Mouse (Mus musculus): ENCODE results near the gene Tlr8. TPM values are rescaled to one million over a fixed set of nuclear protein-coding genes. Genes with fewer than 3 reads are reported as not detected.

Gene Tlr8
- polyA plus RNA-seq, 1 experiment: 229 TPM

- Histone ChIP-seq H3K4me1 (ENCODE audit: control insufficient read depth, insufficient read depth, low read length) (peaks cover 47% of the 10 kb centered on the region), H3K4me3 (ENCODE audit: insufficient read depth, low read length) (no peak overlapping the region), H3K27ac (ENCODE audit: insufficient read depth, low read depth, low read length) (peak overlapping the region; percentile 87)
- TF ChIP-seq CTCF (IDR thresholded peaks at IDR 0.05; ENCODE audit: low read depth, low read length) (no peak; the same call in 1 of the 2 replicates), POLR2A (IDR thresholded peaks at IDR 0.05; ENCODE audit: borderline replicate concordance, low read depth, low read length) (no peak)
Measured at GRCm38 (mm10) chrX:167229206-167229605, 34.9 kb downstream of the Tlr8 start.

- no peak for TF ChIP-seq POLR2A (IDR thresholded peaks at IDR 0.05; ENCODE audit: borderline replicate concordance, low read depth, low read length)
- TF ChIP-seq CTCF (IDR thresholded peaks at IDR 0.05; ENCODE audit: low read depth, low read length): no peak
- no peak overlapping the region for H3K4me3 ChIP-seq (ENCODE audit: insufficient read depth, low read length)
- peak overlapping the region; percentile 94 for H3K27ac ChIP-seq (ENCODE audit: insufficient read depth, low read depth, low read length)
- H3K4me1 ChIP-seq (ENCODE audit: control insufficient read depth, insufficient read depth, low read length): peaks cover 47% of the 10 kb centered on the region
Measured at GRCm38 (mm10) chrX:167227756-167228155, 36.4 kb downstream of the Tlr8 start.

- TF ChIP-seq CTCF (IDR thresholded peaks at IDR 0.05; ENCODE audit: low read depth, low read length): no peak
- TF ChIP-seq POLR2A (IDR thresholded peaks at IDR 0.05; ENCODE audit: borderline replicate concordance, low read depth, low read length): no peak
- peak overlapping the region; percentile 24; the same call in 1 of the 2 replicates for H3K4me3 ChIP-seq (ENCODE audit: insufficient read depth, low read length)
- H3K4me1 ChIP-seq (ENCODE audit: control insufficient read depth, insufficient read depth, low read length): peaks cover 46% of the 10 kb centered on the region
- peak overlapping the region; percentile 94 for H3K27ac ChIP-seq (ENCODE audit: insufficient read depth, low read depth, low read length)
Measured at GRCm38 (mm10) chrX:167227138-167227537, 37.0 kb downstream of the Tlr8 start.

GRCm38 (mm10) chrX:167226570-167226969 is 37.6 kb downstream of the Tlr8 start:
- no peak for TF ChIP-seq POLR2A (IDR thresholded peaks at IDR 0.05; ENCODE audit: borderline replicate concordance, low read depth, low read length)
- TF ChIP-seq CTCF (IDR thresholded peaks at IDR 0.05; ENCODE audit: low read depth, low read length): no peak
- Histone ChIP-seq H3K4me3 (ENCODE audit: insufficient read depth, low read length) (peak overlapping the region; percentile 24; the same call in 1 of the 2 replicates), H3K4me1 (ENCODE audit: control insufficient read depth, insufficient read depth, low read length) (peaks cover 40% of the 10 kb centered on the region)

GRCm38 (mm10) chrX:167212707-167213106 is 51.4 kb downstream of the Tlr8 start:
- H3K4me1 ChIP-seq (ENCODE audit: control insufficient read depth, insufficient read depth, low read length): peaks cover 15% of the 10 kb centered on the region
- TF ChIP-seq CTCF (IDR thresholded peaks at IDR 0.05; ENCODE audit: low read depth, low read length) (no peak), POLR2A (IDR thresholded peaks at IDR 0.05; ENCODE audit: borderline replicate concordance, low read depth, low read length) (no peak)
- no peak overlapping the region for H3K4me3 ChIP-seq (ENCODE audit: insufficient read depth, low read length)
- H3K27ac ChIP-seq (ENCODE audit: insufficient read depth, low read depth, low read length): no peak overlapping the region

More at GRCm38 (mm10) chrX:167226570-167226969, 37.6 kb downstream of the Tlr8 start:
- peak overlapping the region; percentile 94 for H3K27ac ChIP-seq (ENCODE audit: insufficient read depth, low read depth, low read length)

- no peak for TF ChIP-seq CTCF (IDR thresholded peaks at IDR 0.05; ENCODE audit: low read depth, low read length)
- no peak for TF ChIP-seq POLR2A (IDR thresholded peaks at IDR 0.05; ENCODE audit: borderline replicate concordance, low read depth, low read length)
- H3K4me3 ChIP-seq (ENCODE audit: insufficient read depth, low read length): no peak overlapping the region
- peaks cover 15% of the 10 kb centered on the region for H3K4me1 ChIP-seq (ENCODE audit: control insufficient read depth, insufficient read depth, low read length)
- peak overlapping the region; percentile 3 for H3K27ac ChIP-seq (ENCODE audit: insufficient read depth, low read depth, low read length)
Measured at GRCm38 (mm10) chrX:167211871-167212555, 52.1 kb downstream of the Tlr8 start.

GRCm38 (mm10) chrX:167210319-167210728 is 53.8 kb downstream of the Tlr8 start:
- Histone ChIP-seq H3K4me1 (ENCODE audit: control insufficient read depth, insufficient read depth, low read length) (peaks cover 20% of the 10 kb centered on the region), H3K27ac (ENCODE audit: insufficient read depth, low read depth, low read length) (peak overlapping the region; percentile 100), H3K4me3 (ENCODE audit: insufficient read depth, low read length) (peak overlapping the region; percentile 58)
- TF ChIP-seq POLR2A (IDR thresholded peaks at IDR 0.05; ENCODE audit: borderline replicate concordance, low read depth, low read length) (no peak), CTCF (IDR thresholded peaks at IDR 0.05; ENCODE audit: low read depth, low read length) (no peak)

- Histone ChIP-seq H3K4me3 (ENCODE audit: insufficient read depth, low read length) (peak overlapping the region; percentile 79), H3K27ac (ENCODE audit: insufficient read depth, low read depth, low read length) (peak overlapping the region; percentile 99), H3K4me1 (ENCODE audit: control insufficient read depth, insufficient read depth, low read length) (peaks cover 20% of the 10 kb centered on the region)
Measured at GRCm38 (mm10) chrX:167209828-167210227, 54.3 kb downstream of the Tlr8 start.

GRCm38 (mm10) chrX:167208978-167209754 is 55.0 kb downstream of the Tlr8 start, which contains the start of gene Tmsb4x:
TSS of gene Tmsb4x (minus strand) at chrX:167209315.
- Histone ChIP-seq H3K4me3 (ENCODE audit: insufficient read depth, low read length) (peak within 1 kb of the TSS; percentile 79), H3K27ac (ENCODE audit: insufficient read depth, low read depth, low read length) (peak within 1 kb of the TSS; percentile 99), H3K4me1 (ENCODE audit: control insufficient read depth, insufficient read depth, low read length) (peaks cover 22% of the 10 kb centered on the region)
- peak; percentile 94 for TF ChIP-seq POLR2A (IDR thresholded peaks at IDR 0.05; ENCODE audit: borderline replicate concordance, low read depth, low read length)
- no peak for TF ChIP-seq CTCF (IDR thresholded peaks at IDR 0.05; ENCODE audit: low read depth, low read length)

More at GRCm38 (mm10) chrX:167209828-167210227, 54.3 kb downstream of the Tlr8 start:
- no peak for TF ChIP-seq POLR2A (IDR thresholded peaks at IDR 0.05; ENCODE audit: borderline replicate concordance, low read depth, low read length)
- no peak for TF ChIP-seq CTCF (IDR thresholded peaks at IDR 0.05; ENCODE audit: low read depth, low read length)

- H3K27ac ChIP-seq (ENCODE audit: insufficient read depth, low read depth, low read length): peak overlapping the region; percentile 82
- peaks cover 22% of the 10 kb centered on the region for H3K4me1 ChIP-seq (ENCODE audit: control insufficient read depth, insufficient read depth, low read length)
- TF ChIP-seq CTCF (IDR thresholded peaks at IDR 0.05; ENCODE audit: low read depth, low read length): no peak
- TF ChIP-seq POLR2A (IDR thresholded peaks at IDR 0.05; ENCODE audit: borderline replicate concordance, low read depth, low read length): no peak
- H3K4me3 ChIP-seq (ENCODE audit: insufficient read depth, low read length): peak overlapping the region; percentile 71
Measured at GRCm38 (mm10) chrX:167208506-167208820, 55.7 kb downstream of the Tlr8 start.

All from bone marrow macrophage, adult 2 months (primary cell).